In the genomic region with DNA sequence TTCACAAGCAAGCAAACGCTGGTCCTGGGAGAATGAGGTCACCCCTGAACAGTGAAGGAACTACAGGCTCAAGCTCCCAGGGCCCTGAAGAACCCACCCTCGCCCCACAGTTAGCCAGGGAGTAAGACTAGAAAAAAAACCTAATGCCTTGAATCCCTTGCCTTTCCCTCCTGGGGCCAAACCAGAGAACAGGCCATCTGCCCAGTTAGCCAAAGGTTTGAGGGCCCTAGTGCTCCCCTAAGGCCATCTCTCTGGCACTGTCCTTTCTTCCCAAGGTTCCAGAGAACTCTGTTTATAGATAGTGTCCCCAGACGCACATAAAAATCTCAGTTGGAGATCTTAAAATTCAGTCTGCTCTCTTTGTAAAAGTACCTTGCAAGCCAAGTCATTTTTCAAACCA, we compare ENCODE assay signal across 23 mouse cellular contexts.
A peak's percentile ranks its signal among the peaks of the same experiment; 100 is the strongest.
DNase-seq lines count a peak whose midpoint lies in the region; ATAC-seq lines count a peak whose summit lies in the region.
"Had no signal": no experiment of that assay in that cellular context is flagged by ENCODE, and none has a peak within 500 bp of the region (broad histone marks: within the 10 kb centered on the region; RNA-seq: fewer than 3 reads in every experiment).

No protein-coding gene starts in this region.

- peak; percentile 64 for DNase-seq in adrenal gland, postnatal 10 days
- DNase-seq in adrenal gland, adult (ENCODE audit: inconsistent age in 2 of 2, low spot score in 1 of 2): no peak
- peak; percentile 33 for DNase-seq in gastrocnemius, postnatal 25 days
- no peak for DNase-seq in gastrocnemius, postnatal 36 days
- no peak for DNase-seq in hindbrain, embryonic 11.5 days (ENCODE audit: low spot score)
- DNase-seq in hindbrain, embryonic 14.5 days (ENCODE audit: low spot score): no peak
- DNase-seq: cerebellum, adult 2 months; kidney, adult 8-10 months; kidney, postnatal 4 days; left cerebral cortex, postnatal 4 days; liver, postnatal 0 days; lung, postnatal 36 days; midbrain, embryonic 14.5 days; right cerebral cortex, postnatal 25 days; spleen, adult 18-20 months; thymus, postnatal 14 days had no signal

- intact Hi-C loops in gastrocnemius, postnatal 36 days (cut with DNase I): no loop called here

- H3K36me3 ChIP-seq in hindbrain, embryonic 11.5 days (ENCODE audit: control insufficient read depth, insufficient read depth, low read length): no peaks in the 10 kb centered on the region
- no peaks in the 10 kb centered on the region for H3K36me3 ChIP-seq in hindbrain, embryonic 14.5 days (replicated peaks; ENCODE audit: control insufficient read depth, insufficient read depth)
- H3K36me3 ChIP-seq: liver, embryonic 12.5 days had no signal

- H3K27me3 ChIP-seq in hindbrain, embryonic 11.5 days (ENCODE audit: control insufficient read depth, insufficient read depth, low read length): no peaks in the 10 kb centered on the region
- H3K27me3 ChIP-seq in hindbrain, embryonic 14.5 days (ENCODE audit: control insufficient read depth, insufficient read depth, low read length): peaks cover 7% of the 10 kb centered on the region; the same call in 1 of the 2 replicates
- H3K27me3 ChIP-seq: liver, embryonic 12.5 days; megakaryocyte, embryonic 14.5 days had no signal

- no peak overlapping the region for H3K4me3 ChIP-seq in hindbrain, embryonic 11.5 days (ENCODE audit: low read depth, low read length)
- H3K4me3 ChIP-seq in hindbrain, embryonic 14.5 days (replicated peaks; ENCODE audit: low read length): no peak overlapping the region
- H3K4me3 ChIP-seq: erythroblast, embryonic 14.5 days; liver, embryonic 12.5 days; megakaryocyte, embryonic 14.5 days had no signal

- H3K4me1 ChIP-seq in hindbrain, embryonic 11.5 days (replicated peaks; ENCODE audit: control insufficient read depth, insufficient read depth, low read length): peaks cover 11% of the 10 kb centered on the region
- H3K4me1 ChIP-seq in hindbrain, embryonic 14.5 days (replicated peaks; ENCODE audit: control insufficient read depth, insufficient read depth, low read length): peaks cover 19% of the 10 kb centered on the region; the same call in 1 of the 2 replicates
- H3K4me1 ChIP-seq: liver, embryonic 12.5 days; megakaryocyte, embryonic 14.5 days had no signal

- ATAC-seq in hindbrain, embryonic 11.5 days (ENCODE audit: low FRiP score): no peak
- no peak for ATAC-seq in hindbrain, embryonic 14.5 days (ENCODE audit: low FRiP score)
- ATAC-seq in megakaryocyte progenitor cell, adult 5-6 weeks (replicated peaks; ENCODE audit: poor library complexity): no peak
- ATAC-seq: forebrain, embryonic 16.5 days; intestine, embryonic 16.5 days; liver, embryonic 12.5 days; liver, postnatal 0 days had no signal

- H3K4me2 ChIP-seq in hindbrain, embryonic 11.5 days (replicated peaks; ENCODE audit: low read depth, low read length): no peak overlapping the region
- H3K4me2 ChIP-seq in hindbrain, embryonic 14.5 days (replicated peaks): no peak overlapping the region
- H3K4me2 ChIP-seq: liver, embryonic 12.5 days had no signal

- H3K27ac ChIP-seq in hindbrain, embryonic 11.5 days (ENCODE audit: low read depth, low read length): peak overlapping the region; percentile 33
- no peak overlapping the region for H3K27ac ChIP-seq in hindbrain, embryonic 14.5 days
- H3K27ac ChIP-seq: kidney, postnatal 0 days; liver, embryonic 12.5 days had no signal

- 43% methylated on average over 3 of the region's 3 CpGs for WGBS in hindbrain, embryonic 11.5 days
- WGBS in hindbrain, embryonic 14.5 days: 53% methylated on average over 3 of the region's 3 CpGs

- no peak overlapping the region for H3K9ac ChIP-seq in hindbrain, embryonic 11.5 days (ENCODE audit: low read depth, low read length)
- H3K9ac ChIP-seq in hindbrain, embryonic 14.5 days: no peak overlapping the region
- H3K9ac ChIP-seq: liver, embryonic 12.5 days; liver, postnatal 0 days had no signal

- H3K9me3 ChIP-seq in hindbrain, embryonic 11.5 days (ENCODE audit: control insufficient read depth, low read length): no peaks in the 10 kb centered on the region
- no peaks in the 10 kb centered on the region for H3K9me3 ChIP-seq in hindbrain, embryonic 14.5 days (ENCODE audit: control insufficient read depth, low read length)
- H3K9me3 ChIP-seq: liver, embryonic 12.5 days had no signal

Comparison
In these comparisons a context has a peak if more than half of its experiments do, and no peak if none do; other contexts are left out.
1. DNase-seq: peak in adrenal gland, postnatal 10 days (single experiment) and gastrocnemius, postnatal 25 days (single experiment); none in adrenal gland, adult (0 of 2), gastrocnemius, postnatal 36 days (0 of 2), hindbrain, embryonic 11.5 days (single experiment) and hindbrain, embryonic 14.5 days (single experiment).